Mouse (Mus musculus): Measurements from ENCODE around the gene Ascc3.

Ascc3 gene

GRCm38 (mm10) chr10:50592355-50593293 lies at the start of gene Ascc3:
TSS of gene Ascc3 (plus strand) at chr10:50592669.
- ATAC-seq (ENCODE audit: low TSS enrichment) = peak; percentile 98

DNA sequence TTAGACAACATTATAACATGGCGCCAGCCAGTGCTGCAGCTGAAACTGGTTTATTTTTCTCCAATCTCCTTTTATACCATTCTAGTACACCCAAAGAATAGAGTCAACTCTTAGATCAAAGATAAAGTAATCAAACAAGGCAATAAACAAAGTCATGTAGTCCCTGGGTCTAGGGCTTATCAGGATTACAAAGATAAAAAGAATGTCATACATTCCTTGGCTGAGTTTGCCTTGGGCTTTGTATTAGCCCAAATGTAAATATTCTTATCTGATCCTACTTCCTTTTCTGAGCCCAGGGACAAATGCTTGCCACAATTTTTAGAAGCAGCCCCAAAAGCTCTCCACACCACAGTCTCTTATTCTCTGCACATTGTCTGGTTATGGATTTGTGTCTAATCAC lies 7.7 kb upstream of the Ascc3 start:
- ATAC-seq (ENCODE audit: low TSS enrichment) = no peak

DNA sequence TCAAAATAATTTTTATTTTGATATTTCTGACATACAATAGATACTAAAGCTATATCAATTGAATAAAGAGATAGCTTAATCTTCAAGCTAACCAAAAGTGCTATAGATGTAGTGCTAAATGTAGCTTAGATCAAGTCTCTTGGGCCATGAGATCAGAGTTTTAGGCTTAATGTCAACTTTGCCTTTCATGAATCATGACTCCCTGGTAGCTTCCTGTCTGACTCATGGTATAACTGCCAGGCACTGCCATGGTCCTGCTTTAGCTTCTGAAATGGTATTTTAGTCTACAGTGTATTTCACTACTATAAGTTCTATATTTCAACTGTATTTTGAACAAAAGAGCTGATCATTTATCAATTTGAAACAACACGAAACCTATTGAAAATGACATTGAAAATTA lies 5.9 kb upstream of the Ascc3 start:
- no peak for ATAC-seq (ENCODE audit: low TSS enrichment)

DNA sequence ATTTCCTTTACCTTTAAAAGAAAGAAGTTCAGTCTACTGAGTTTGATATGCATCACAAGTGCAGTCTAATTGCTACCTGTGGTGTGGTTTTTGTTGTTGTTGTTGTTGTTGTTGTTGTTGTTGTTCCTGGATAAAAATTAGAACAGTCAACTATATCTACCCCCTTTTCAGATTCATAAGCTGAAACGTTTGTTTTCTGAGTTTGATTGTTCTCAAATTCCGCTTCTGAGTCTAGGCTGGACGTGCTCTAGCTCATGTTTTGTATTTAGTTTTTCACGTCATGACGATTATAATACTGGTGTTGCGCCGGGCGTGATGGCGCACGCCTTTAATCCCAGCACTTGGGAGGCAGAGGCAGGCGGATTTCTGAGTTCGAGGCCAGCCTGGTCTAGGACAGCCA lies 902 bp downstream of the Ascc3 start:
- no peak for ATAC-seq (ENCODE audit: low TSS enrichment)

- no peak for ATAC-seq (ENCODE audit: low TSS enrichment)
These were observed 2.9 kb downstream of the Ascc3 start for GRCm38 (mm10) chr10:50595340-50595739.

DNA sequence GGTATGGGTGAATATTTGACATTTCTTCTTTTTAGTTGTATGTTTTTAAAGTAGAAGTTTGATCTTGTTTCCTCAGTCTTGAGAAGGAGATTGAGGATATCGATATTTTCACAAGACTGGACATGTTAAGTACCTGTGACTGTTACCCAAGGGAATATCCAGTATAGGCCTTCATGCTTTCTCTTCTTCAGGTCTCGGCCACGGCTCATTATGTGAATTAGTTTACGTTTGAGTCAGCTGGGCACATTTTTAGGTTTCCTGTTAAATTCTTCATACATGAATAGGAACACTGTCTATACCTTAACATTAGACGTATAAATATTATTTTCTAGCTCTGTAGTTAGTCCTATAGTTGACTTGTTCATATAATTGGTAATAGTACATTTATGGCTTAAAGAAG lies 12.4 kb downstream of the Ascc3 start:
- no peak for ATAC-seq (ENCODE audit: low TSS enrichment)

GRCm38 (mm10) chr10:50613840-50614239 lies 21.4 kb downstream of the Ascc3 start:
- ATAC-seq (ENCODE audit: low TSS enrichment) = peak; percentile 97

DNA sequence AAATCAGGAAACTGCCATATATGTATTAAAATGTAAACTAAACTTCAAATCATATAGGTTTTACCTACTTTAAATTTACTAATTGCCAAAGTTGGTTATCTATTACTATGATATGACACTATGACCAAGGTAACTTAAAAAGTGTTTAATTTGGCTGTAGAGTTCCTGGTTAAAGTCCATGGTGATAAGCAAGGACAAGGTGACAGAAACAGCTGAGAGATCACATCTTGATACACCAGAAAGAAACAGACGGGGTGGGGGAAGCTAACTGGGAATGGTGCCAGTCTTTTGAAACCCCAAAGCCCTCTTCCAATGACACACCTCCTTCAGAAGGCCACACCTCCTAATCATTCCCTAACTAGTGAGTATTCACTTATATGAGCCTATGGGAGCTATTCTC lies 33.4 kb downstream of the Ascc3 start:
- ATAC-seq (ENCODE audit: low TSS enrichment) = no peak

DNA sequence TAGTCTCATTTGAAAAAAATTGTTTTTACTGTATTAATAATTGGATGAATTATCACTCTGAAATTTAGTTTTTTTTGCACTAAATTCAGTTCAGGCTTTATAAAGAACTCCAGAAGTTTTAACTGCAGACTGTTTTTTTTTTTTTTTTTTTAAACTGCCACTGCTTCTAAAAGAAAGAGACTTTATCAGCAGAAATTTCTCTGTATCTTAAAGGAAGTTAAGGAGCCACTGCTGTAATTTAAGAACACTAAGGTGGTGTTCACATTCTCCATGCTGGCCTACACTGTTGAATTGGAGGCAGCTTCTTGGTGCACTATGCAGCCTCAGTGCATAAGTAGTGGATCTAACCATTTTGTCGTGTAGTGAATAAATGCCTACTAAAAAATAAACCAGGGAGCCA lies 47.1 kb downstream of the Ascc3 start:
- ATAC-seq (ENCODE audit: low TSS enrichment) = no peak

- ATAC-seq (ENCODE audit: low TSS enrichment) = no peak
These were observed 58.1 kb downstream of the Ascc3 start for GRCm38 (mm10) chr10:50650612-50651011.

- ATAC-seq (ENCODE audit: low TSS enrichment) = no peak
These were observed 61.1 kb downstream of the Ascc3 start for GRCm38 (mm10) chr10:50653551-50653950.

GRCm38 (mm10) chr10:50657352-50657751 lies 64.9 kb downstream of the Ascc3 start:
- peak; percentile 94 for ATAC-seq (ENCODE audit: low TSS enrichment)

- ATAC-seq (ENCODE audit: low TSS enrichment) = no peak
These were observed 79.0 kb downstream of the Ascc3 start for GRCm38 (mm10) chr10:50671517-50671916.

GRCm38 (mm10) chr10:50690324-50690723 lies 97.9 kb downstream of the Ascc3 start:
- no peak for ATAC-seq (ENCODE audit: low TSS enrichment)

DNA sequence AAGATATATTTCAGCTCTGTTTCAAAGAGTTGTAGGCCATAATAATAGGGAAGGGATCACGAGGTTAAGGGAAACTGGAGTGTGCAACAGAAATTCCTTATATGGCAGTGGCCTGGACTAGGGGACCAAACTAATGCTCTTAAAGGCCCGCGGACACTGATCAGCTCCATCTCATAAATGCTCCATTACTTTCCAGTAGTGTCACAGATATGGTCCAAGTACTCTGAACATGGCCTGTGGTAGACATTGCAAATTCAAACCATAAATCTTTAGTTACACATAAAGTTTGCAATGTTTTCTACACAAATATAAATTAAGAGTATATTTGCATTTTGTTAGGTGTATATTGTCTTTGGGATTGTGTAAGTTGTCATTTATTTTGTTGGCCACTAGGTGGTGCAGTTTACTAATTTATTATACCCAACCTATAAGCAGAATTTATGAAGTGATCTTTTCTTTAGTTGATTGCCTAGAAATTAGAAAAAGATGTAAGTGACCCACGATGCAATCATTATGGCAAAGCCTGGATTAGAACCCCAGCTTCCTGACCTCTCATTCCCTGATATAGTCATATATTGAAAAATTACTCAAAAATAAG lies 106.5 kb downstream of the Ascc3 start:
- peak; percentile 82 for ATAC-seq (ENCODE audit: low TSS enrichment)

- no peak for ATAC-seq (ENCODE audit: low TSS enrichment)
These were observed 109.3 kb downstream of the Ascc3 start for GRCm38 (mm10) chr10:50701736-50702135.

DNA sequence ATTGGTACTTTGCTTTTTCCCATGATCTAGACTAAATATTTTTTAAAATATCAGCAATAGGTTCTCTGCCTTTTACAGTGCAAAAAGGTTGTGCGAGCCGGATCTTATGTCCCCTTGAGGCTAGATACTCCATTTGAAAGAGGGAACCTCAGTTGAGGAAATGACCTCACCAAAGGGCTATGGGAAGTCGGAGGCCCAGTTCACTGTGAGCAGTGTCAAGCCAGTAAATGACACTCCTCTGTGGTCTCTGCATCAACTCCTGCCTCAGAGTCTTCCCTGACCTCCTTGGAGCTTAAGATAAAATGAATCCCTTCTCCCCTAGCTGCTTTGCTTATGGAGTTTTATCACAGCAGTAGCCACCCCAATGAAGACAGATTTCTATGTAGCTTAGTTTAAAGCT lies 109.9 kb downstream of the Ascc3 start:
- ATAC-seq (ENCODE audit: low TSS enrichment) = no peak

- peak; percentile 98 for ATAC-seq (ENCODE audit: low TSS enrichment)
These were observed 111.7 kb downstream of the Ascc3 start for GRCm38 (mm10) chr10:50704202-50704601.

GRCm38 (mm10) chr10:50704898-50705297 lies 112.4 kb downstream of the Ascc3 start:
- no peak for ATAC-seq (ENCODE audit: low TSS enrichment)

- ATAC-seq (ENCODE audit: low TSS enrichment) = no peak
These were observed 118.8 kb downstream of the Ascc3 start for GRCm38 (mm10) chr10:50711286-50711685.

DNA sequence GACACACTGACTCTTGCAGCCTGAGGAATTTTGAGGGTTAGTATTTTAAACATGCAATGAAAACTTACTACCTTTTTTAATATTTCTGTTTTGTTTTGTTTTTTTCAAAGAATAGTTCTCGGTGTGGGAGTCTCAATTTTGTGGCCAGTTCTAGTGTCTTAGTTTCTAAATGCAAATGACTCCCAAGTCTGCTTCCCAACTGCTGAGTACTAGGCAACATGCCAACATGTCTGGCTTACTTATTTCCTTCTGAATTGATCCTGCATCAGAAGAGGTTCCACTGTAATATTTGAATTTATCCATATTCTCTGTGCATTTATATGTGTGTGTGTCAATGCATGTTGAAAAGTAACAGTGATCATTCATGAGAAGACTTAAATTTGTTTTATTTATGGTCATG lies 119.3 kb downstream of the Ascc3 start:
- peak; percentile 62; the same call in 1 of the 2 replicates for ATAC-seq (ENCODE audit: low TSS enrichment)

DNA sequence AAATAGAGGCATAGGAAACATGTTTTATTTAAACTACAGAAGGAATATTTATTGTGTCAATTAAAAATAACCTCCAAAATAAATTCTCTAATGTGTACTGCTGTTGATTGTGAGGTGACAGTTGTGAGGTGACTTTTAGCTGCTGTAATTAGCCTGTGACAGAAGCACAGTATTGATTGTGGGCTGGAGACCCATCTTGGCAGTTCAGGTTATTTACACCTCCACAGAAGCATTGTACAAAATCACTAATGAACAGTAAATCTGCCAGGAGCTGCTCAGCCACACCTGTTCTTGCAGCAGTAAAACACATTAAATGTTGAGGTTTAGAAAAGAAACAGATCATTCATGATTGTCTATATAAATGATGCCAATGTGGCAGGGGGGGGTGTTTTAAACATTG lies 141.0 kb downstream of the Ascc3 start:
- ATAC-seq (ENCODE audit: low TSS enrichment) = no peak

GRCm38 (mm10) chr10:50762069-50762468 lies 169.6 kb downstream of the Ascc3 start:
- ATAC-seq (ENCODE audit: low TSS enrichment) = no peak

All from frontal cortex, adult (tissue).